Mouse (Mus musculus): ENCODE data around the gene Fam57a. TPM values are rescaled to one million over a fixed set of nuclear protein-coding genes. Genes with fewer than 3 reads are reported as not detected.

Fam57a gene
- total RNA-seq, 2 experiments from 2014 or later: 18.6 to 22.0 TPM

DNA sequence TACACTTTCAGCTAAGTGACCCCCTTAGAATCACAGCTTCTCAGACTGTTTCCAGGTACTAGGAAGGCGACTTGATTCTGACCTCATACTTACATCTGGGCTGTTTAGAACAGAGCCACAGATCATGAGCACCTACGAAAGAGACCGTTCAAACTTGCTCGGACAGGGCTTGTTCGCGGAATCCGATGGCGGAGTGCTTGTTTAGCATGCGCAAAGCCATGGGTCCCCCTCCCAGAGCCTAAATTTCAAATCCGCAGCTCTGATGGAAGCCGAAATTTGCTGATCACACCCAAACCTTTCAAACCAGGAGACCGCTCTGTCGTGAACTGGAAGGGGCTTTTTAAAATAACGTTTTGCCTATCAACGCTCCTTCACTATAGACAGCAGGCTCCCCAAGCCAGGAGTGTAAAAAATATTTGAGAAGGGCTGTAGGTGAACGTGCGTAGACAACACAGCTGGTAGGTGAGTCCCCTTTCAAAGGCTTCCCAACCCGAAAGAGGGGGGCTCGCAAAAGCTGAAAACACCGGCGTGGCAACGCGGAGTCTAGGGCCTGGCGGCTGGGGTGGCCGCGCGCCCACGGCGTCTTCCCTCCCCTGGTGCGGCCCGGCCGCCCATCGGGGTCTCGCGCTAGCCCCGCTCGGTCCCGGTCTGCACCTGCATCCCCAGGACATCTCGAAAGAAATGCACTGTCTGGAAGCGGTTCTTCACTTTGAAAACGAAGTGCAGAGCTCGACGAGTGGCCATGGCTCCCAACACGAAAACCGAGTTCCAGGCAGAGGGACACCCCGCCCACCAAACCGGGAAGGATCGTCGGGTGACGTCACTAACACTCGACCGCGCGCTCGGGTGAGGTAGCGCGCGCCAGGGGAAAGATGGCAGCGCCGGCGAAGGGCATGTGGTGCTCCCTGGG, 63.7 kb downstream of the Fam57a start, which contains the start of the genes Mrm3 and Glod4:
TSS of gene Mrm3 (plus strand) at position 815 of the 910 bp plus-strand sequence.
TSS of gene Glod4 (minus strand) at position 825 of the 910 bp plus-strand sequence.
- DNase-seq (ENCODE audit: extremely low spot score in 1 of 2, low spot score in 1 of 2): peak; percentile 93

GRCm38 (mm10) chr11:76243811-76244546, 64.5 kb downstream of the Fam57a start:
- DNase-seq (ENCODE audit: extremely low spot score in 1 of 2, low spot score in 1 of 2): no peak

GRCm38 (mm10) chr11:76246439-76246838, 67.0 kb downstream of the Fam57a start:
- DNase-seq (ENCODE audit: extremely low spot score in 1 of 2, low spot score in 1 of 2): no peak

DNA sequence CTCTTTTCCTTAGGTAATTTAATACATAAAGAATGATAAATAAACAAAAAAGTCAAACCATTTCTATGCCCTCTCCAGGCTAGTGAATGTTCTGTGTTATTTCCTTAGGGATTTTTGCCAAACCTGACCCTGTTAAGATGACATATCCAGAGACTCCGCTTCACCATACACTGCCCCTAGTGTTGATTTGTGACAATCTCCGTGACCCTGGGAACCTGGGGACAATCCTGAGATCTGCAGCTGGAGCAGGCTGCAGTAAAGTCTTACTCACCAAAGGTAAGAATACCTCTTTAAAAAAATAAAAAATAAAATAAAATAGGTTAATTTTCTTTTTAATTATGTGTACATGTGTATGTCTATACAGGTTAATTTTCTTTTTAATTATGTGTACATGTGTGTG, 67.8 kb downstream of the Fam57a start:
- DNase-seq (ENCODE audit: extremely low spot score in 1 of 2, low spot score in 1 of 2): no peak

GRCm38 (mm10) chr11:76252036-76252435, 72.6 kb downstream of the Fam57a start:
- no peak for DNase-seq (ENCODE audit: extremely low spot score in 1 of 2, low spot score in 1 of 2)

GRCm38 (mm10) chr11:76253145-76253917, 73.9 kb downstream of the Fam57a start:
- peak; percentile 76 to 93 for DNase-seq (ENCODE audit: extremely low spot score in 1 of 2, low spot score in 1 of 2)

DNA sequence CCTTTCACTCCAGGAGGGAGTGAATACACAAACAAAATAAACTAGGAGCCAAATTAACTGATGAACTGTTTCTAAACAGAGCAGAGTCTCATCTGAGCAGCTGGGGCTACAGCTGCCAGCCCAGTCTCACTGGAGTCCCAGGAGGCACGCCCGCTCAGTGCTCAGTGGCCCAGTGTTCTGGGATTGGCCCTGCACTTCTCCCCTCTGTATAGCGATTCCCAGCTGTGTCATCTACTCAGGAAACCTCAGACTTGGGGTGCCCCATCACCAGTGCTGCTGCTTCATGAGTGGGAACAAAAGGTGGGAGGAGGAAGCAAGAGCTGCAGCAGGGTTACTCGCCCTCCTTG, 74.4 kb downstream of the Fam57a start:
- no peak for DNase-seq (ENCODE audit: extremely low spot score in 1 of 2, low spot score in 1 of 2)

- DNase-seq (ENCODE audit: extremely low spot score in 1 of 2, low spot score in 1 of 2): no peak
These were observed 76.0 kb downstream of the Fam57a start for GRCm38 (mm10) chr11:76255431-76256001.

DNA sequence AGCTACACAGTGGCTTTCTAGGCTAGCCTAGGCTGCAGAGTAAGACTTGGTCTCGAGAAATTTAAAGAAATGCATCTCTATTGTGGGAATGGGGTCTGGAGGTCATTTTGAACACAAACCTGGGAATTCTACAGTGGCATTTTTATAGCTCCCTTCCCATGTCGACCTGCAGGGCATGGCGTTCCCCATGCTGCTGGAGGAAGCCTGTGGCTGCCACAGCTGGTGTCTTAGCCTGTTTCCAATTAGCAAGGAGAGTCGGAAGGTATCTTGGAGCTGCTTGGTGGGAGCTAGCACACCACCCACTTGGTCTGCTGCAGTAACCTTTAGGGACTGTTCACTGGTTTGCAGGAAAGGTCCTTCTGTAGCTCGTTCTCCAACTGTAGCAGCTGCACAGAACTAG, 76.7 kb downstream of the Fam57a start:
- no peak for DNase-seq (ENCODE audit: extremely low spot score in 1 of 2, low spot score in 1 of 2)

GRCm38 (mm10) chr11:76257386-76257785, 77.9 kb downstream of the Fam57a start:
- DNase-seq (ENCODE audit: extremely low spot score in 1 of 2, low spot score in 1 of 2): no peak

DNA sequence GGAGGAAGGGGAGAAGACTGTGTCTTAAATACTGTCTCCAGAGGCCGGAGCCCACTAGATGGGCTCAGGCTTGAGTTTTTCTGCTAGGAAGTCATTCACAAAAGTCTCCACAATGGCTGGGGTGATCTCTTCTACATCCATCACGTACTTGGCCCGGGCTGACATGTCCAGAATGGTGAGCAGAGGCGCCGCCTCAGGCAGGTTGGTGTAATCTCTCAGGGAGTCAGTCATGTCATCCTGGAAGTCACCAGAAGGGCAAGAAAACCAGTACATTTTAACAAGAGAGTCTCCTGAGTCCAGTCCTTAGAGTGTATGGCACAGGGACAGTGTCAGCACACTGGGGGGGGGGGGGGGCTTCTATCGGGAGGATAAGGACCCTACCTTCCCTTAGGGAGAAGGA, 79.0 kb downstream of the Fam57a start:
- no peak for DNase-seq (ENCODE audit: extremely low spot score in 1 of 2, low spot score in 1 of 2)

DNA sequence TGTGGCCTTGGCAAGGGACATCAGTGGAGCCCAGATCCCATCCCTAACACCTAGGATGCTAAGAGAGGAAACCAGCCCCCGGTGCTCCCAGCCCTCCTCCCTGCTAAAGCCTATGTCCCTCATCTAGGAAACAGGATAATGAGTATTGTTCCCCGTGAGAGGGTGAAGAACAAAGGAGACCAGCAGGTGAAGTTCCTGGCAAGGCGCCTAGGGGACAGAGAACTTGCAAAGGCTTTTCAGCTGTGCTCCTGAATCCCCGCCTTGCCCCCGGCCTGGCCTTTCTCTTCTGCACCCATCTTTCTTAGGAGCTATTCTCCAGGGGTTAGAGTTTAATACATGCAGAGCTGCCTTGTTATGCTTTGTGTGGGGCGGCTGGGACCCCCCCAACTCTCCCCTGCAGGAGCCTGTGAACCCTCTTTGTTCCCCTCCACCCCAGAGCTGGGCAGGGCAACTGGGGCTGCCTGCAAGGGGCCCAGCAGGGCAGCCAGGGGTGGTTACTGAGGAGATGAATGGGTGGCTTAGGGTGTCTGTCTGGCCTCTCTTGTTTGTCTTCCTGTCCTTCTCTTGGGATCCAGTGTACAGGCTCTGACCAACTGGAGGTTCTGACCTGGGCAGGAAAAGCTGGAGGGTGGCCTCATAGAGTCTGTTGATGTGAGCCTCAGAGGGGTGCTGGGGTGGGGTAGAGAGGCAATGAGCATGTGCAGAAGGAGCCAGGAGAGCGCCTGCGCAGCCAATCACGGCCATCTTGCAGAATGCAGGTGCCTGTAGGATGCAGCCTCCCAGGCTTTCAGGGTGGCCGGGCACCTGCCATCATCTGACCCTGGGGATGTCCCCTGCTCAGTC, 81.0 kb downstream of the Fam57a start:
- DNase-seq (ENCODE audit: extremely low spot score in 1 of 2, low spot score in 1 of 2): no peak

- DNase-seq (ENCODE audit: extremely low spot score in 1 of 2, low spot score in 1 of 2): no peak
These were observed 81.8 kb downstream of the Fam57a start for GRCm38 (mm10) chr11:76261224-76261623.

GRCm38 (mm10) chr11:76262611-76263351, 83.3 kb downstream of the Fam57a start:
- no peak for DNase-seq (ENCODE audit: extremely low spot score in 1 of 2, low spot score in 1 of 2)

Other genes starting within 250 kb of the Fam57a start
- 1 to 10 TPM; 5.9 to 8.7 TPM for gene Rph3al, start 241.2 kb upstream of the Fam57a start, total RNA-seq (2021)
- 1 to 10 TPM; 2.4 to 3.0 TPM for gene 1700016K19Rik, start 179.8 kb upstream of the Fam57a start, total RNA-seq (2021)
- 10 to 100 TPM in 1 of 2 experiments, 1 to 10 TPM in 1; 9.6 to 10.3 TPM for gene Rflnb, start 151.9 kb upstream of the Fam57a start, total RNA-seq (2021)
- gene Vps53, start within 50 bp of the Fam57a start, total RNA-seq (2021): 10 to 100 TPM; 90.3 to 94.4 TPM
- gene Dbil5, start 37.9 kb downstream of the Fam57a start, total RNA-seq (2021): 1 to 10 TPM; 1.2 to 1.4 TPM
- 10 to 100 TPM in 1 of 2 experiments, 1 to 10 TPM in 1; 7.2 to 11.7 TPM for gene Gemin4, start 38.0 kb downstream of the Fam57a start, total RNA-seq (2021)
- 10 to 100 TPM; 17.2 to 17.4 TPM for gene Mrm3, start 64.0 kb downstream of the Fam57a start, total RNA-seq (2021)
- gene Glod4, start 64.1 kb downstream of the Fam57a start, total RNA-seq (2021): 10 to 100 TPM; 51.0 to 57.8 TPM
- gene Nxn, start 219.5 kb downstream of the Fam57a start, total RNA-seq (2021): 10 to 100 TPM in 1 of 2 experiments, 1 to 10 TPM in 1; 8.9 to 12.4 TPM
- gene Timm22, start 227.3 kb downstream of the Fam57a start, total RNA-seq (2021): 10 to 100 TPM; 25.9 to 39.4 TPM

Data from layer of hippocampus, postnatal 25 days (tissue).